Mouse (Mus musculus) hindbrain, embryonic 16.5 days (tissue): ENCODE results near the gene Capg. TPM values are rescaled to one million over a fixed set of nuclear protein-coding genes. Genes with fewer than 3 reads are reported as not detected.

Experiments
- ATAC-seq: fragments of 200-750 bp; cut with Nextera tagmentation; 2 replicates; pipeline ENCODE4 v1.8.0; 2017; ENCODE audit warnings: moderate TSS enrichment, moderate library complexity
- H3K27ac ChIP-seq: fragments of 300-500 bp; sonication (generic); 2 replicates; pipeline ENCODE4 v1.5.1; 2014; ENCODE audit warnings: low read depth, mild to moderate bottlenecking, control low read depth, low read length, moderate library complexity
- H3K27me3 ChIP-seq: fragments of 300-500 bp; sonication (generic); replicated peaks from 2 replicates; pipeline ENCODE4 v1.6.1; 2014; ENCODE audit warnings: low read length; ENCODE audit not compliant: control insufficient read depth, insufficient read depth
- H3K36me3 ChIP-seq: fragments of 300-500 bp; sonication (generic); 2 replicates; pipeline ENCODE4 v1.6.1; 2014; ENCODE audit warnings: mild to moderate bottlenecking, low read length, moderate library complexity, mixed read lengths; ENCODE audit not compliant: control insufficient read depth, insufficient read depth
- H3K4me1 ChIP-seq: fragments of 300-500 bp; sonication (generic); 2 replicates; pipeline ENCODE4 v1.6.1; 2014; ENCODE audit warnings: low read depth, low read length; ENCODE audit not compliant: control insufficient read depth, insufficient read depth
- H3K4me2 ChIP-seq: fragments of 300-500 bp; sonication (generic); 2 replicates; pipeline ENCODE4 v1.6.1; 2014; ENCODE audit warnings: mild to moderate bottlenecking, low read length, control low read depth, moderate library complexity
- H3K4me3 ChIP-seq: fragments of 300-500 bp; sonication (generic); 2 replicates; pipeline ENCODE4 v1.5.1; 2014; ENCODE audit warnings: mild to moderate bottlenecking, low read length, control low read depth, moderate library complexity
- H3K9ac ChIP-seq: fragments of 300-500 bp; sonication (generic); 2 replicates; pipeline ENCODE4 v1.6.1; 2014; ENCODE audit warnings: low read depth, mild to moderate bottlenecking, control low read depth, low read length, moderate library complexity
- H3K9me3 ChIP-seq: fragments of 300-500 bp; sonication (generic); 2 replicates; pipeline ENCODE4 v1.6.1; 2014; ENCODE audit warnings: mild to moderate bottlenecking, low read length, moderate library complexity; ENCODE audit not compliant: control insufficient read depth
- WGBS: fragments of 180-500 bp; shearing (Covaris S2); extraction: QIAGEN DNeasy Blood & Tissue Kit; methylation state at CpG from one replicate; pipeline ENCODE4 v1.1.7; 2014; 5-methylcytosine and 5-hydroxymethylcytosine counted together
- polyA plus RNA-seq: library from polyadenylated mRNA; unstranded; fragments of >200 nt; fragmentation: Nextera tagmentation; extraction: Ambion mirVana; gene quantifications from 2 replicates; pipeline ENCODE4 v1.2.1, GENCODE M21; 2015

Capg gene
- polyA plus RNA-seq, 1 experiment from 2014 or later, result 10.2 TPM

- Histone ChIP-seq H3K9me3 (no peaks in the 10 kb centered on the region), H3K27ac (no peak overlapping the region), H3K4me2 (no peak overlapping the region), H3K9ac (no peak overlapping the region), H3K27me3 (no peaks in the 10 kb centered on the region), H3K36me3 (peaks cover 4% of the 10 kb centered on the region), H3K4me3 (no peak overlapping the region), H3K4me1 (peaks cover 1% of the 10 kb centered on the region; the same call in 1 of the 2 replicates)
- WGBS, result 85% methylated on average over 10 of the region's 10 CpGs
- no peak for ATAC-seq
Observed at GRCm38 (mm10) chr6:72570644-72571397, 26.6 kb downstream of the Capg start.

GRCm38 (mm10) chr6:72571826-72572225 is 27.6 kb downstream of the Capg start:
- no peak for ATAC-seq
- H3K4me3 ChIP-seq, result no peak overlapping the region
- WGBS, result 45% methylated on average over 3 of the region's 3 CpGs
- H3K9me3 ChIP-seq, result no peaks in the 10 kb centered on the region
- H3K9ac ChIP-seq, result no peak overlapping the region
- no peak overlapping the region for H3K4me2 ChIP-seq
- H3K27me3 ChIP-seq, result no peaks in the 10 kb centered on the region
- no peak overlapping the region for H3K27ac ChIP-seq
- H3K36me3 ChIP-seq, result peaks cover 7% of the 10 kb centered on the region
- no peaks in the 10 kb centered on the region for H3K4me1 ChIP-seq

- H3K9ac ChIP-seq, result no peak overlapping the region
- H3K27me3 ChIP-seq, result no peaks in the 10 kb centered on the region
- no peaks in the 10 kb centered on the region for H3K9me3 ChIP-seq
- ATAC-seq, result no peak
- peaks cover 9% of the 10 kb centered on the region; the same call in 1 of the 2 replicates for H3K36me3 ChIP-seq
- no peak overlapping the region for H3K4me3 ChIP-seq
- H3K27ac ChIP-seq, result no peak overlapping the region
- H3K4me2 ChIP-seq, result no peak overlapping the region
- H3K4me1 ChIP-seq, result no peaks in the 10 kb centered on the region
- WGBS, result 93% methylated on average over 3 of the region's 3 CpGs
Observed at GRCm38 (mm10) chr6:72576041-72576440, 31.9 kb downstream of the Capg start.

- peaks cover 15% of the 10 kb centered on the region for H3K36me3 ChIP-seq
- H3K4me2 ChIP-seq, result no peak overlapping the region
- whole genome bisulfite sequencing, result 77% methylated on average over 11 of the region's 11 CpGs
- ATAC-seq, result no peak
- no peak overlapping the region for H3K4me3 ChIP-seq
- H3K27ac ChIP-seq, result no peak overlapping the region
- H3K9me3 ChIP-seq, result no peaks in the 10 kb centered on the region
- no peaks in the 10 kb centered on the region for H3K27me3 ChIP-seq
- H3K4me1 ChIP-seq, result no peaks in the 10 kb centered on the region
- H3K9ac ChIP-seq, result no peak overlapping the region
Observed at GRCm38 (mm10) chr6:72581625-72582382, 37.6 kb downstream of the Capg start.

- ATAC-seq, result no peak
- Histone ChIP-seq H3K27ac (no peak overlapping the region), H3K4me1 (no peaks in the 10 kb centered on the region), H3K4me2 (no peak overlapping the region), H3K4me3 (no peak overlapping the region), H3K27me3 (no peaks in the 10 kb centered on the region), H3K9ac (no peak overlapping the region), H3K9me3 (no peaks in the 10 kb centered on the region), H3K36me3 (peaks cover 11% of the 10 kb centered on the region)
- 91% methylated on average over 4 of the region's 4 CpGs for WGBS
Observed at GRCm38 (mm10) chr6:72583211-72583839, 39.1 kb downstream of the Capg start.

- no peak overlapping the region for H3K27ac ChIP-seq
- no peak overlapping the region for H3K4me2 ChIP-seq
- no peak for ATAC-seq
- H3K4me3 ChIP-seq, result no peak overlapping the region
- H3K9ac ChIP-seq, result no peak overlapping the region
- H3K27me3 ChIP-seq, result no peaks in the 10 kb centered on the region
- no peaks in the 10 kb centered on the region for H3K4me1 ChIP-seq
- H3K36me3 ChIP-seq, result peaks cover 8% of the 10 kb centered on the region
- H3K9me3 ChIP-seq, result no peaks in the 10 kb centered on the region
- 84% methylated on average over 11 of the region's 11 CpGs for WGBS
Observed at GRCm38 (mm10) chr6:72584154-72584553, 40.0 kb downstream of the Capg start.

GRCm38 (mm10) chr6:72586701-72587100 is 42.5 kb downstream of the Capg start:
- Histone ChIP-seq H3K9ac (no peak overlapping the region), H3K4me1 (no peaks in the 10 kb centered on the region), H3K27me3 (no peaks in the 10 kb centered on the region), H3K27ac (no peak overlapping the region), H3K9me3 (no peaks in the 10 kb centered on the region), H3K4me3 (no peak overlapping the region), H3K4me2 (no peak overlapping the region), H3K36me3 (peaks cover 8% of the 10 kb centered on the region)
- ATAC-seq, result no peak
- 66% methylated on average over 3 of the region's 3 CpGs for WGBS

GRCm38 (mm10) chr6:72588307-72588706 is 44.1 kb downstream of the Capg start:
- ATAC-seq, result no peak
- H3K9me3 ChIP-seq, result no peaks in the 10 kb centered on the region

GRCm38 (mm10) chr6:72590111-72590510 is 45.9 kb downstream of the Capg start:
- no peak overlapping the region for H3K27ac ChIP-seq
- H3K9ac ChIP-seq, result no peak overlapping the region
- no peak overlapping the region for H3K4me2 ChIP-seq
- peaks cover 4% of the 10 kb centered on the region; the same call in 1 of the 2 replicates for H3K36me3 ChIP-seq
- no peaks in the 10 kb centered on the region for H3K27me3 ChIP-seq
- no peak overlapping the region for H3K4me3 ChIP-seq
- H3K4me1 ChIP-seq, result no peaks in the 10 kb centered on the region
- H3K9me3 ChIP-seq, result no peaks in the 10 kb centered on the region
- ATAC-seq, result no peak

More at GRCm38 (mm10) chr6:72588307-72588706, 44.1 kb downstream of the Capg start:
- Histone ChIP-seq H3K9ac (no peak overlapping the region), H3K4me1 (no peaks in the 10 kb centered on the region), H3K4me2 (no peak overlapping the region), H3K4me3 (no peak overlapping the region), H3K27ac (no peak overlapping the region), H3K27me3 (no peaks in the 10 kb centered on the region), H3K36me3 (peaks cover 8% of the 10 kb centered on the region)
